Mouse (Mus musculus): Measurements from ENCODE around the gene Sstr5. TPM values are rescaled to one million over a fixed set of nuclear protein-coding genes. Genes with fewer than 3 reads are reported as not detected.
A peak's percentile ranks its signal among the peaks of the same experiment; 100 is the strongest.

Gene Sstr5
- polyA plus RNA-seq (2015; fragmentation: Nextera tagmentation; extraction: Ambion mirVana), result 0.36 and 0.65 TPM in 2 replicates

- no peaks in the 10 kb centered on the region for H3K36me3 ChIP-seq
- 0 out of 2 replicates have a peak, but pooled peaks have one; percentile 21 for ATAC-seq (ENCODE audit: insufficient number of reproducible peaks, insufficient read depth, low FRiP score, low TSS enrichment, low read depth)
- peak within 1 kb of the TSS; percentile 42 for H3K4me3 ChIP-seq
- no peak within 1 kb of the TSS for H3K27ac ChIP-seq
- peaks cover 11% of the 10 kb centered on the region for H3K4me1 ChIP-seq
- no peaks in the 10 kb centered on the region for H3K9me3 ChIP-seq
- under 1% methylated on average over 23 of the region's 28 CpGs for WGBS
- peak within 1 kb of the TSS; percentile 68 for H3K9ac ChIP-seq
- peaks cover 48% of the 10 kb centered on the region for H3K27me3 ChIP-seq
- H3K4me2 ChIP-seq, result peak within 1 kb of the TSS; percentile 74
Observed at GRCm38 (mm10) chr17:25497013-25497412, at the start of gene Sstr5. Gene Sstr5, minus strand, starts transcription at chr17:25497288.

- Histone ChIP-seq H3K4me1 (0 out of 2 replicates have a peak, but pooled peaks cover 3% of the 10 kb centered on the region), H3K4me2 (no peak overlapping the region), H3K9ac (no peak overlapping the region), H3K27ac (no peak overlapping the region), H3K36me3 (no peaks in the 10 kb centered on the region), H3K27me3 (no peaks in the 10 kb centered on the region), H3K4me3 (no peak overlapping the region), H3K9me3 (no peaks in the 10 kb centered on the region)
- WGBS, result 88% methylated on average over 4 of the region's 4 CpGs
- no peak for ATAC-seq (ENCODE audit: insufficient number of reproducible peaks, insufficient read depth, low FRiP score, low TSS enrichment, low read depth)
Observed at GRCm38 (mm10) chr17:25541768-25542167, 44.7 kb upstream of the Sstr5 start.

- ATAC-seq (ENCODE audit: insufficient number of reproducible peaks, insufficient read depth, low FRiP score, low TSS enrichment, low read depth), result no peak
- no peaks in the 10 kb centered on the region for H3K9me3 ChIP-seq
- H3K27ac ChIP-seq, result no peak overlapping the region
- H3K4me2 ChIP-seq, result no peak overlapping the region
- no peaks in the 10 kb centered on the region for H3K27me3 ChIP-seq
- no peak overlapping the region for H3K4me3 ChIP-seq
- 0 out of 2 replicates have a peak, but pooled peaks cover 3% of the 10 kb centered on the region for H3K4me1 ChIP-seq
- WGBS, result 81% methylated on average over 5 of the region's 5 CpGs
- H3K36me3 ChIP-seq, result no peaks in the 10 kb centered on the region
- no peak overlapping the region for H3K9ac ChIP-seq
Observed at GRCm38 (mm10) chr17:25540731-25541130, 43.6 kb upstream of the Sstr5 start.

- Histone ChIP-seq H3K36me3 (no peaks in the 10 kb centered on the region), H3K9me3 (no peaks in the 10 kb centered on the region), H3K27ac (no peak overlapping the region), H3K4me3 (no peak overlapping the region), H3K9ac (no peak overlapping the region), H3K4me1 (0 out of 2 replicates have a peak, but pooled peaks cover 4% of the 10 kb centered on the region), H3K4me2 (no peak overlapping the region), H3K27me3 (no peaks in the 10 kb centered on the region)
- ATAC-seq (ENCODE audit: insufficient number of reproducible peaks, insufficient read depth, low FRiP score, low TSS enrichment, low read depth), result no peak
- WGBS, result 53% methylated on average over 27 of the region's 27 CpGs
Observed at GRCm38 (mm10) chr17:25538945-25539875, 42.1 kb upstream of the Sstr5 start.

GRCm38 (mm10) chr17:25530357-25531022, 33.4 kb upstream of the Sstr5 start:
- Histone ChIP-seq H3K27me3 (no peaks in the 10 kb centered on the region), H3K4me2 (no peak overlapping the region), H3K9ac (no peak overlapping the region), H3K4me1 (peaks cover 18% of the 10 kb centered on the region; the same call in 1 of the 2 replicates), H3K27ac (no peak overlapping the region), H3K36me3 (no peaks in the 10 kb centered on the region), H3K4me3 (no peak overlapping the region), H3K9me3 (no peaks in the 10 kb centered on the region)
- ATAC-seq (ENCODE audit: insufficient number of reproducible peaks, insufficient read depth, low FRiP score, low TSS enrichment, low read depth), result no peak
- WGBS, result 60% methylated on average over 8 of the region's 8 CpGs

GRCm38 (mm10) chr17:25522080-25522479, 25.0 kb upstream of the Sstr5 start:
- Histone ChIP-seq H3K9ac (no peak overlapping the region), H3K27me3 (no peaks in the 10 kb centered on the region), H3K9me3 (no peaks in the 10 kb centered on the region), H3K36me3 (no peaks in the 10 kb centered on the region), H3K4me3 (no peak overlapping the region), H3K4me1 (peaks cover 64% of the 10 kb centered on the region), H3K4me2 (no peak overlapping the region), H3K27ac (peak overlapping the region; percentile 75; the same call in 1 of the 2 replicates)
- WGBS, result 31% methylated on average over 12 of the region's 12 CpGs
- no peak for ATAC-seq (ENCODE audit: insufficient number of reproducible peaks, insufficient read depth, low FRiP score, low TSS enrichment, low read depth)

- Histone ChIP-seq H3K27ac (peak overlapping the region; percentile 75), H3K4me3 (no peak overlapping the region), H3K4me1 (peaks cover 61% of the 10 kb centered on the region), H3K9me3 (no peaks in the 10 kb centered on the region), H3K9ac (peak overlapping the region; percentile 21; the same call in 1 of the 2 replicates), H3K4me2 (peak overlapping the region; percentile 17), H3K27me3 (no peaks in the 10 kb centered on the region), H3K36me3 (no peaks in the 10 kb centered on the region)
- ATAC-seq (ENCODE audit: insufficient number of reproducible peaks, insufficient read depth, low FRiP score, low TSS enrichment, low read depth), result no peak
- 23% methylated on average over 9 of the region's 9 CpGs for WGBS
Observed at GRCm38 (mm10) chr17:25520492-25520891, 23.4 kb upstream of the Sstr5 start.

- no peak overlapping the region for H3K4me3 ChIP-seq
- no peaks in the 10 kb centered on the region for H3K9me3 ChIP-seq
- WGBS, result 76% methylated on average over 5 of the region's 5 CpGs
- no peak for ATAC-seq (ENCODE audit: insufficient number of reproducible peaks, insufficient read depth, low FRiP score, low TSS enrichment, low read depth)
- H3K9ac ChIP-seq, result peak overlapping the region; percentile 12; the same call in 1 of the 2 replicates
- H3K27me3 ChIP-seq, result no peaks in the 10 kb centered on the region
- no peaks in the 10 kb centered on the region for H3K36me3 ChIP-seq
- no peak overlapping the region for H3K4me2 ChIP-seq
- peak overlapping the region; percentile 75 for H3K27ac ChIP-seq
- H3K4me1 ChIP-seq, result peaks cover 55% of the 10 kb centered on the region
Observed at GRCm38 (mm10) chr17:25519511-25519910, 22.4 kb upstream of the Sstr5 start.

- Histone ChIP-seq H3K9ac (no peak overlapping the region), H3K36me3 (no peaks in the 10 kb centered on the region), H3K27ac (no peak overlapping the region), H3K4me1 (peaks cover 41% of the 10 kb centered on the region), H3K27me3 (no peaks in the 10 kb centered on the region), H3K4me3 (no peak overlapping the region), H3K9me3 (no peaks in the 10 kb centered on the region), H3K4me2 (no peak overlapping the region)
- no peak for ATAC-seq (ENCODE audit: insufficient number of reproducible peaks, insufficient read depth, low FRiP score, low TSS enrichment, low read depth)
- WGBS, result 83% methylated on average over 17 of the region's 17 CpGs
Observed at GRCm38 (mm10) chr17:25518144-25518543, 21.1 kb upstream of the Sstr5 start.

GRCm38 (mm10) chr17:25516315-25516714, 19.2 kb upstream of the Sstr5 start:
- H3K27me3 ChIP-seq, result no peaks in the 10 kb centered on the region
- H3K4me2 ChIP-seq, result no peak overlapping the region
- no peak overlapping the region for H3K9ac ChIP-seq
- 44% methylated on average over 5 of the region's 5 CpGs for WGBS
- H3K4me3 ChIP-seq, result no peak overlapping the region
- H3K27ac ChIP-seq, result no peak overlapping the region
- ATAC-seq (ENCODE audit: insufficient number of reproducible peaks, insufficient read depth, low FRiP score, low TSS enrichment, low read depth), result no peak
- no peaks in the 10 kb centered on the region for H3K9me3 ChIP-seq
- peaks cover 23% of the 10 kb centered on the region for H3K4me1 ChIP-seq
- no peaks in the 10 kb centered on the region for H3K36me3 ChIP-seq

GRCm38 (mm10) chr17:25514055-25514454, 17.0 kb upstream of the Sstr5 start:
- WGBS, result 87% methylated on average over 2 of the region's 2 CpGs
- ATAC-seq (ENCODE audit: insufficient number of reproducible peaks, insufficient read depth, low FRiP score, low TSS enrichment, low read depth), result no peak
- H3K9ac ChIP-seq, result no peak overlapping the region

More at GRCm38 (mm10) chr17:25514055-25514454, 17.0 kb upstream of the Sstr5 start:
- Histone ChIP-seq H3K4me1 (peaks cover 4% of the 10 kb centered on the region; the same call in 1 of the 2 replicates), H3K4me3 (no peak overlapping the region), H3K27me3 (no peaks in the 10 kb centered on the region), H3K36me3 (no peaks in the 10 kb centered on the region), H3K27ac (no peak overlapping the region), H3K9me3 (no peaks in the 10 kb centered on the region), H3K4me2 (no peak overlapping the region)

Data from embryonic facial prominence, embryonic 13.5 days (tissue).